Mouse (Mus musculus) liver, embryonic 14 days (tissue): ENCODE results near the gene Htr1b. TPM values are rescaled to one million over a fixed set of nuclear protein-coding genes. Genes with fewer than 3 reads are reported as not detected.

Source experiments
- polyA plus RNA-seq: library from polyadenylated mRNA; depleted of rRNA; stranded (reverse); fragments of >200 nt; gene quantifications from 2 replicates; pipeline ENCODE4 v1.2.3, GENCODE M21; 2012; rRNA removed

The Htr1b gene
- polyA plus RNA-seq: under 0.01 and 0.01 TPM in 2 replicates

DNA sequence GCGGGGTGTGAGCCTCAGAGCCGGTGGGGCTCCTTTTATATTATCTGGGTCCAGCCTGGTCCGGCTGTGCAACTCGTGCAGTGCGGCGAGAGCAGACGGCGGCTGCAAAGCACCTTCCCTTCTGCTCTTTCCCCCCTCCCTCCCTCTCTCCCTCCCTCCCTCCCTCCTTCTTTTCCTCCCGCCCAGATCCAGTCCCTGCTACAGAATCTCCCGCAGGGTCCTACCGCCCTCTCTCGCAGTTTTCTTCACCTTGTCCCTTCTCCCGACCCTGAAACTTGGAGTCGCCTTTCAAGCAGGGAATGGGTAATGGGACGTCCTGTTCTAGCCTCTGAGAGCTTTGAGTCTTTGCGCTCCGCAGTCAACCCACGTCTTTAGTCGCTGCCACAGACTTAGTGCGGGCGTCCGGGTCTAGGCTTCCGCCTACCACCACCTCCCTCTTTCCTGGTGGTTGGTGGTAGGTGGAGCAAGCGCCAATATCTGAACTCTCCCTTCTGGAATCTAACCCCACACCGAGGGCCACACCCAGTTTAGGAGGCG lies at the start of gene Htr1b:
Gene Htr1b, minus strand, starts transcription at position 392 of the 537 bp plus-strand sequence.

Other genes with a start within 250 kb of the Htr1b start
- gene Mei4, start 229.8 kb upstream of the Htr1b start, polyA plus RNA-seq: 0.11 and 0.16 TPM in 2 replicates